In genomic region chr15:98153625-98154024, GRCm38 (mm10) we compare ENCODE assay signal across 9 mouse cellular contexts. TPM values are rescaled to one million over a fixed set of nuclear protein-coding genes. Genes with fewer than 3 reads are reported as not detected.
DNase-seq lines count a peak whose midpoint lies in the region; ATAC-seq and TF ChIP-seq lines count a peak whose summit lies in the region.
"Had no signal": no experiment of that assay in that cellular context is flagged by ENCODE, and none has a peak within 500 bp of the region (broad histone marks: within the 10 kb centered on the region; RNA-seq: fewer than 3 reads in every experiment).

No protein-coding gene starts in this region.

- no peak for ATAC-seq in forebrain, embryonic 14.5 days
- ATAC-seq in forebrain, embryonic 16.5 days: no peak
- ATAC-seq in midbrain, embryonic 14.5 days (ENCODE audit: low FRiP score, low TSS enrichment): no peak
- no peak for ATAC-seq in midbrain, embryonic 16.5 days

- H3K4me1 ChIP-seq in forebrain, embryonic 14.5 days (ENCODE audit: control insufficient read depth, insufficient read depth, low read length): no peaks in the 10 kb centered on the region
- H3K4me1 ChIP-seq in forebrain, embryonic 16.5 days (replicated peaks; ENCODE audit: control insufficient read depth, insufficient read depth, low read length): no peaks in the 10 kb centered on the region
- H3K4me1 ChIP-seq in midbrain, embryonic 14.5 days (ENCODE audit: control insufficient read depth, insufficient read depth, low read length): no peaks in the 10 kb centered on the region
- H3K4me1 ChIP-seq in midbrain, embryonic 16.5 days (ENCODE audit: control insufficient read depth, insufficient read depth, low read length): no peaks in the 10 kb centered on the region
- H3K4me1 ChIP-seq in cortical plate, adult 2 months (ENCODE audit: control insufficient read depth, insufficient read depth, low read length): 0 out of 2 replicates have a peak, but pooled peaks cover 1% of the 10 kb centered on the region

- H3K36me3 ChIP-seq in forebrain, embryonic 14.5 days (ENCODE audit: control insufficient read depth, insufficient read depth, low read length): no peaks in the 10 kb centered on the region
- H3K36me3 ChIP-seq in forebrain, embryonic 16.5 days (ENCODE audit: control insufficient read depth, insufficient read depth): no peaks in the 10 kb centered on the region
- no peaks in the 10 kb centered on the region for H3K36me3 ChIP-seq in midbrain, embryonic 14.5 days (ENCODE audit: control insufficient read depth, insufficient read depth, low read length)
- H3K36me3 ChIP-seq in midbrain, embryonic 16.5 days (ENCODE audit: control insufficient read depth, insufficient read depth, low read length): no peaks in the 10 kb centered on the region

- H3K9me3 ChIP-seq in forebrain, embryonic 14.5 days (replicated peaks; ENCODE audit: control insufficient read depth, low read length): no peaks in the 10 kb centered on the region
- H3K9me3 ChIP-seq in forebrain, embryonic 16.5 days (ENCODE audit: control insufficient read depth, low read length): no peaks in the 10 kb centered on the region
- no peaks in the 10 kb centered on the region for H3K9me3 ChIP-seq in midbrain, embryonic 14.5 days (ENCODE audit: control insufficient read depth, low read length)
- no peaks in the 10 kb centered on the region for H3K9me3 ChIP-seq in midbrain, embryonic 16.5 days (replicated peaks; ENCODE audit: control insufficient read depth, low read length, poor library complexity, severe bottlenecking)

- H3K27me3 ChIP-seq in forebrain, embryonic 14.5 days (replicated peaks; ENCODE audit: control insufficient read depth, insufficient read depth, low read length): no peaks in the 10 kb centered on the region
- H3K27me3 ChIP-seq in forebrain, embryonic 16.5 days (replicated peaks; ENCODE audit: control insufficient read depth, insufficient read depth, low read length): no peaks in the 10 kb centered on the region
- no peaks in the 10 kb centered on the region for H3K27me3 ChIP-seq in midbrain, embryonic 14.5 days (ENCODE audit: control insufficient read depth, insufficient read depth, low read length)
- H3K27me3 ChIP-seq in midbrain, embryonic 16.5 days (ENCODE audit: control insufficient read depth, insufficient read depth, low read depth, low read length): no peaks in the 10 kb centered on the region

- no peak overlapping the region for H3K27ac ChIP-seq in forebrain, embryonic 14.5 days (ENCODE audit: low read depth, low read length)
- H3K27ac ChIP-seq in forebrain, embryonic 16.5 days (ENCODE audit: low read length): no peak overlapping the region
- no peak overlapping the region for H3K27ac ChIP-seq in midbrain, embryonic 14.5 days (replicated peaks; ENCODE audit: low read depth, low read length)
- H3K27ac ChIP-seq in midbrain, embryonic 16.5 days (ENCODE audit: low read length): no peak overlapping the region
- no peak overlapping the region for H3K27ac ChIP-seq in cortical plate, adult 2 months (ENCODE audit: insufficient read depth, low read length)

- peak; percentile 52; the same call in 1 of the 2 replicates for TF ChIP-seq CTCF in cortical plate, adult 2 months (IDR thresholded peaks at IDR 0.05; ENCODE audit: extremely low read depth, insufficient read depth, low read length)

- no peak for TF ChIP-seq POLR2A in cortical plate, adult 2 months (IDR thresholded peaks at IDR 0.05; ENCODE audit: extremely low read depth, insufficient read depth, low read length)

- H3K9ac ChIP-seq in forebrain, embryonic 14.5 days (ENCODE audit: low read length): no peak overlapping the region
- H3K9ac ChIP-seq in forebrain, embryonic 16.5 days (replicated peaks; ENCODE audit: low read depth, low read length): no peak overlapping the region
- no peak overlapping the region for H3K9ac ChIP-seq in midbrain, embryonic 14.5 days (replicated peaks; ENCODE audit: low read length)
- H3K9ac ChIP-seq in midbrain, embryonic 16.5 days (ENCODE audit: low read depth, low read length): no peak overlapping the region

- 33% methylated on average over 3 of the region's 3 CpGs for WGBS in forebrain, embryonic 14.5 days
- 35% methylated on average over 3 of the region's 3 CpGs for WGBS in forebrain, embryonic 16.5 days
- 33% methylated on average over 3 of the region's 3 CpGs for WGBS in midbrain, embryonic 14.5 days
- 38% methylated on average over 3 of the region's 3 CpGs for WGBS in midbrain, embryonic 16.5 days

- no peak overlapping the region for H3K4me3 ChIP-seq in forebrain, embryonic 14.5 days (ENCODE audit: low read depth, low read length)
- H3K4me3 ChIP-seq in forebrain, embryonic 16.5 days (replicated peaks; ENCODE audit: low read length): no peak overlapping the region
- H3K4me3 ChIP-seq in midbrain, embryonic 14.5 days (replicated peaks; ENCODE audit: low read depth, low read length): no peak overlapping the region
- H3K4me3 ChIP-seq in midbrain, embryonic 16.5 days (ENCODE audit: low read depth, low read length): no peak overlapping the region
- H3K4me3 ChIP-seq in cortical plate, adult 2 months (ENCODE audit: insufficient read depth, low read length): no peak overlapping the region

- no peak overlapping the region for H3K4me2 ChIP-seq in forebrain, embryonic 14.5 days (ENCODE audit: low read length)
- H3K4me2 ChIP-seq in forebrain, embryonic 16.5 days (ENCODE audit: low read length): no peak overlapping the region
- H3K4me2 ChIP-seq in midbrain, embryonic 14.5 days (ENCODE audit: low read length): no peak overlapping the region
- no peak overlapping the region for H3K4me2 ChIP-seq in midbrain, embryonic 16.5 days (ENCODE audit: low read length)

- peak; percentile 84 for DNase-seq in forebrain, embryonic 14.5 days (ENCODE audit: low spot score)
- DNase-seq in midbrain, embryonic 14.5 days: peak; percentile 84
- peak; percentile 41 for DNase-seq in lung, postnatal 25 days (ENCODE audit: low spot score)
- DNase-seq in layer of hippocampus, postnatal 14 days (ENCODE audit: low spot score in 2 of 2): no peak
- DNase-seq in right cerebral cortex, postnatal 25 days: no peak

RNA-seq across cellular contexts. Expression of gene Asb8, which starts 11.8 kb away (rescaled TPM):
- polyA plus RNA-seq in forebrain, embryonic 14.5 days (2014; fragmentation: Nextera tagmentation; extraction: Ambion mirVana): 60.5 and 62.2 TPM in 2 replicates
- 48.5 and 51.1 TPM in 2 replicates for polyA plus RNA-seq in forebrain, embryonic 16.5 days (2015; fragmentation: Nextera tagmentation; extraction: Ambion mirVana)
- polyA plus RNA-seq in midbrain, embryonic 14.5 days (2014; fragmentation: Nextera tagmentation; extraction: Ambion mirVana): 65.9 and 71.8 TPM in 2 replicates
- 60.2 and 63.5 TPM in 2 replicates for polyA plus RNA-seq in midbrain, embryonic 16.5 days (2015; fragmentation: Nextera tagmentation; extraction: Ambion mirVana)
- 66.5 and 69.5 TPM in 2 replicates for polyA plus RNA-seq in cortical plate, adult 2 months (2012; rRNA removed)
- total RNA-seq in layer of hippocampus, postnatal 14 days (2021): 10 to 100 TPM; 45.0 to 45.6 TPM

RNA-seq across cellular contexts. Expression of gene Ccdc184, which starts 13.3 kb away (rescaled TPM):
- polyA plus RNA-seq in forebrain, embryonic 14.5 days (2014; fragmentation: Nextera tagmentation; extraction: Ambion mirVana): 42.6 and 52.2 TPM in 2 replicates
- 29.7 and 50.4 TPM in 2 replicates for polyA plus RNA-seq in forebrain, embryonic 16.5 days (2015; fragmentation: Nextera tagmentation; extraction: Ambion mirVana)
- polyA plus RNA-seq in midbrain, embryonic 14.5 days (2014; fragmentation: Nextera tagmentation; extraction: Ambion mirVana): 98.5 and 102 TPM in 2 replicates
- polyA plus RNA-seq in midbrain, embryonic 16.5 days (2015; fragmentation: Nextera tagmentation; extraction: Ambion mirVana): 118 and 146 TPM in 2 replicates
- 22.6 and 23.0 TPM in 2 replicates for polyA plus RNA-seq in cortical plate, adult 2 months (2012; rRNA removed)
- total RNA-seq in layer of hippocampus, postnatal 14 days (2021): 10 to 100 TPM; 18.2 to 18.7 TPM

RNA-seq across cellular contexts. Expression of gene Olfr288, which starts 41.7 kb away (rescaled TPM):
- not detected in 2 replicates for polyA plus RNA-seq in forebrain, embryonic 14.5 days (2014; fragmentation: Nextera tagmentation; extraction: Ambion mirVana)
- not detected in 2 replicates for polyA plus RNA-seq in forebrain, embryonic 16.5 days (2015; fragmentation: Nextera tagmentation; extraction: Ambion mirVana)
- polyA plus RNA-seq in midbrain, embryonic 14.5 days (2014; fragmentation: Nextera tagmentation; extraction: Ambion mirVana): not detected in 2 replicates
- polyA plus RNA-seq in midbrain, embryonic 16.5 days (2015; fragmentation: Nextera tagmentation; extraction: Ambion mirVana): not detected in 2 replicates
- polyA plus RNA-seq in cortical plate, adult 2 months (2012; rRNA removed): 0.42 and 0.46 TPM in 2 replicates
- total RNA-seq in layer of hippocampus, postnatal 14 days (2021): not detected
- polyA plus RNA-seq: liver, embryonic 16.5 days had no signal

Comparison
In these comparisons a context has a peak if more than half of its experiments do, and no peak if none do; other contexts are left out.
1. DNase-seq: peak in forebrain, embryonic 14.5 days (single experiment), midbrain, embryonic 14.5 days (single experiment) and lung, postnatal 25 days (single experiment); none in layer of hippocampus, postnatal 14 days (0 of 2) and right cerebral cortex, postnatal 25 days (single experiment).